Mouse (Mus musculus) embryonic facial prominence, embryonic 11.5 days (tissue): ENCODE data around the gene Evx2. TPM values are rescaled to one million over a fixed set of nuclear protein-coding genes. Genes with fewer than 3 reads are reported as not detected.

Source experiments
- ATAC-seq: fragments of 200-750 bp; cut with Nextera tagmentation; replicated peaks from 2 replicates; pipeline ENCODE4 v1.8.0; 2017; ENCODE audit warnings: low read depth; ENCODE audit not compliant: insufficient number of reproducible peaks, low FRiP score, low TSS enrichment
- DNase-seq: peaks from one replicate; pipeline ENCODE4 v3.0.0-alpha.2; 2015; ENCODE audit warnings: low spot score
- H3K27ac ChIP-seq: fragments of 300-500 bp; sonication (generic); replicated peaks from 2 replicates; pipeline ENCODE4 v1.5.1; 2014; ENCODE audit warnings: mild to moderate bottlenecking, low read depth, low read length, control low read depth
- H3K27me3 ChIP-seq: fragments of 300-500 bp; sonication (generic); 2 replicates; pipeline ENCODE4 v1.6.1; 2014; ENCODE audit warnings: mild to moderate bottlenecking, low read length, moderate library complexity, mixed read lengths; ENCODE audit not compliant: control insufficient read depth, insufficient read depth
- H3K36me3 ChIP-seq: fragments of 300-500 bp; sonication (generic); replicated peaks from 2 replicates; pipeline ENCODE4 v1.6.1; 2014; ENCODE audit warnings: low read depth, mild to moderate bottlenecking, low read length, moderate library complexity, mixed read lengths; ENCODE audit not compliant: control insufficient read depth, insufficient read depth
- H3K4me1 ChIP-seq: fragments of 300-500 bp; sonication (generic); 2 replicates; pipeline ENCODE4 v1.6.1; 2014; ENCODE audit warnings: low read length, mixed read lengths; ENCODE audit not compliant: control insufficient read depth, insufficient read depth
- H3K4me2 ChIP-seq: fragments of 300-500 bp; sonication (generic); 2 replicates; pipeline ENCODE4 v1.6.1; 2014; ENCODE audit warnings: low read depth, mild to moderate bottlenecking, control low read depth, low read length, moderate library complexity
- H3K4me3 ChIP-seq: fragments of 300-500 bp; sonication (generic); 2 replicates; pipeline ENCODE4 v1.5.1; 2014; ENCODE audit warnings: low read depth, low read length, control low read depth
- H3K9ac ChIP-seq: fragments of 300-500 bp; sonication (generic); replicated peaks from 2 replicates; pipeline ENCODE4 v1.6.1; 2014; ENCODE audit warnings: mild to moderate bottlenecking, control low read depth, low read length
- H3K9me3 ChIP-seq: fragments of 300-500 bp; sonication (generic); replicated peaks from 2 replicates; pipeline ENCODE4 v1.6.1; 2016; ENCODE audit warnings: mild to moderate bottlenecking, low read length, inconsistent platforms, mixed read lengths; ENCODE audit not compliant: control insufficient read depth
- WGBS: fragments of 180-500 bp; shearing (Covaris S2); extraction: QIAGEN DNeasy Blood & Tissue Kit; methylation state at CpG from one replicate; pipeline ENCODE4 v1.1.7; 2014; 5-methylcytosine and 5-hydroxymethylcytosine counted together
- polyA plus RNA-seq: library from polyadenylated mRNA; unstranded; fragments of >200 nt; fragmentation: Nextera tagmentation; extraction: Ambion mirVana; gene quantifications from 2 replicates; pipeline ENCODE4 v1.2.1, GENCODE M21; 2014

Gene Evx2
- polyA plus RNA-seq, 1 experiment from 2014 or later = 0.10 TPM

DNA sequence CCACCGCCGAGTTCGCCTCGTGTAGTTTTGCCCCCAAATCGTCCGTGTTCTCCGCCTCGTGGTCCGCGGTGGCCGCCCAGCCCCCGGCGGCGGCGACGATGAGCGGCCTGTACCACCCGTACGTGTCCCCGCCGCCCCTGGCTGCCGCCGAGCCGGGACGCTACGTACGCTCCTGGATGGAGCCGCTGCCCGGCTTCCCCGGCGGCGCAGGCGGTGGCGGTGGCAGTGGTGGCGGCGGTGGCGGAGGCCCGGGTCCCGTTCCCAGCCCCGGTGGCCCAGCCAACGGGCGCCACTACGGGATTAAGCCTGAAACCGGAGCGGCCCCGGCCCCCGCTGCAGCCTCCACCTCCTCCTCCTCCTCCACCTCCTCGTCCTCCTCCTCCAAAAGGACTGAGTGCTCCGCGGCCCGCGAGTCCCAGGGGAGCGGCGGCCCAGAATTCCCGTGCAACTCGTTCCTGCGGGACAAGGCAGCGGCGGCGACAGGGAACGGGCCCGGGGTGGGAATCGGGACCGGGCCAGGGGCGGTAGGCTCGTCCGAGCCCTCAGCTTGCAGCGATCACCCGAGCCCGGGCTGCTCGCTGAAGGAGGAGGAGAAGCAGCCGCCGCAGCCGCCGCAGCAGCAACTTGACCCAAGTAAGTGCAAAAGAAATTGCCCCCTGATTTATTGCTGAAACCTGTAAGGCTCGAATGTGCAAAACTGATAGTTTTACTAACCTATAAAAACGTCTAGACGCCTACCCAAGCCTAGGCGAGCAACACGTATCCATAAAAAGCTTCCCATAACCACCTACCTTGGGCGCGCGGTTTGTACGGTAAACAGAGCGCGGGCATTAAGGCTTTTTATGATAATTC is 39.1 kb upstream of the Evx2 start:
- H3K9me3 ChIP-seq = no peaks in the 10 kb centered on the region
- peak overlapping the region; percentile 30 for H3K4me3 ChIP-seq
- peak overlapping the region; percentile 46 for H3K4me2 ChIP-seq
- DNase-seq (no peak), ATAC-seq (no peak)
- WGBS = under 1% methylated on average over 70 of the region's 86 CpGs
- no peak overlapping the region for H3K27ac ChIP-seq
- no peak overlapping the region for H3K9ac ChIP-seq
- no peaks in the 10 kb centered on the region for H3K36me3 ChIP-seq
- H3K4me1 ChIP-seq = no peaks in the 10 kb centered on the region; the same call in 1 of the 2 replicates
- H3K27me3 ChIP-seq = peaks cover 81% of the 10 kb centered on the region

DNA sequence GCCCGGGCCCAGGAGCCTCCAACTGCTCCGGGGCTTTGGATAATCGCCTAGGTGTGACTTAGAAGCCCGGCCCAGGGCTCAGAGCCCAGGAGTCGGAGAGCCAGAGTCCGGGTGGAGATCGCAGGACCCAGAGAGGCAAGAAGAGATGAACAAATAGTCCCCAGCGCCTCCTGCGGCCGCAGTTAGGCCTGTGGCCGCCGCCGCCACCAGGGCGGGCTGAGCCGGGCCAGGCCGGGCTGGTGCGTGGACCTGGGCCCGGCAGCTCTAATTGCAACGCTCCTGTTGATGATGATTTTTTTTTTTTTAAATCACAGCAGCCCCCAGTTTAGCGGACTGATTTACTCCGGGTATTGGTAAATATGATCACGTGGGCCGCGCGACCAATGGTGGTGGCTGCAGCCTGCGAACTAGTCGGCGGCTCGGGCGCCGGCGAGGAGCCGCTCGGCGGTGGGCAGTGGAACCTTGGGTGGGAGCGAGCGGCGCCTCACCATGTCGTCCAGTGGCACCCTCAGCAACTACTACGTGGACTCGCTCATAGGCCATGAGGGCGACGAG is 38.3 kb upstream of the Evx2 start, which contains the start of gene Hoxd9:
Gene Hoxd9, plus strand, starts transcription at position 161 of the 555 bp plus-strand sequence.
- no peak for DNase-seq
- Histone ChIP-seq H3K36me3 (no peaks in the 10 kb centered on the region), H3K4me1 (no peaks in the 10 kb centered on the region; the same call in 1 of the 2 replicates), H3K4me3 (peak within 1 kb of the TSS; percentile 30), H3K9me3 (no peaks in the 10 kb centered on the region), H3K27me3 (peaks cover 85% of the 10 kb centered on the region), H3K27ac (no peak within 1 kb of the TSS), H3K4me2 (peak within 1 kb of the TSS; percentile 46), H3K9ac (no peak within 1 kb of the TSS)
- WGBS = under 1% methylated on average over 43 of the region's 43 CpGs
- ATAC-seq = peak; percentile 57; the same call in 1 of the 2 replicates

DNA sequence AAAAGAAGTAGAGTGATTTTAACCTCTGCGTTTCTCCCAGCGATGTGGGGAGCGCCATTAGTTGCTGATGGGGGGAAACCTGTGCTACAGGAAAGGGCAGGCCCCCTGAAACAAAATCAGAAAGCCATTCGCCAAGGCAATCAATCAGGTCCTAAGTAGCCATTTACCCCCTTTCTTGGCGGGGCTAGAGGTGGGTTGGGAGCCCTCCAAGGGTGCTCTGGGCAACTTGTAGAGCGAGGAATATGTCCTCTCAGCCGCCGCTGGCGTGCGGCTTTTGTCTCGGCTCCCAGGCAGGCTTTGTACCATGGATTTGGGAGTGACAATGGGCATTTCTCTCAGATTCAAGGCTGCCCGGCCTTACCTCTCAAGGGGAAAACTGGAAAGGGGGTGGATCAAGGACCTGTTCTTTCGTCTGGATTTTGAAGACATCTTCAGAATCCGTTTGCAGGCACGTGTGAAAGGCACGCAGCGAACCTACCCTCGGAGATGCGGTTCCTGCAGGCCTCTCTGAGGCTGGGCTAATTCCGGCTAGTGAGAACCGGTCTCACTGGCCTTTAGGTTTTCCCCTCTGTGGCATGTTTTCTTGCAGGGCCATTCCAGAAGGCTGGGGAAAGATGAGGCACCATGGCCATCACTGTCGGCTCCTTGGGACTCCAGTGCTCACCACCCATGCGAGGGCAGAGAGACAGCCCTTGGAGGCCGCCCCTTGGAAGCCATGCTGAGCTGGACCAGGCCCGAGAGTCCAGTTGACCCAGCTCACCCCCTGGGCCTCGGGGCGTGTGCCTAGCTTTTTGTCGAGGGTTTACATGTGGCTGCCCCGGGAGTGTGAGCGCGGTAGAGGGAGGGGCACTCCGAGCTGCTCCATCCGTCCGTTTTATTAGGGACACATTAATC is 37.3 kb upstream of the Evx2 start:
- Histone ChIP-seq H3K4me3 (no peak overlapping the region), H3K36me3 (no peaks in the 10 kb centered on the region), H3K27ac (no peak overlapping the region), H3K27me3 (peaks cover 90% of the 10 kb centered on the region), H3K9ac (no peak overlapping the region), H3K9me3 (no peaks in the 10 kb centered on the region), H3K4me1 (no peaks in the 10 kb centered on the region; the same call in 1 of the 2 replicates), H3K4me2 (no peak overlapping the region)
- no peak for ATAC-seq
- under 1% methylated on average over 34 of the region's 34 CpGs for WGBS
- DNase-seq = no peak

DNA sequence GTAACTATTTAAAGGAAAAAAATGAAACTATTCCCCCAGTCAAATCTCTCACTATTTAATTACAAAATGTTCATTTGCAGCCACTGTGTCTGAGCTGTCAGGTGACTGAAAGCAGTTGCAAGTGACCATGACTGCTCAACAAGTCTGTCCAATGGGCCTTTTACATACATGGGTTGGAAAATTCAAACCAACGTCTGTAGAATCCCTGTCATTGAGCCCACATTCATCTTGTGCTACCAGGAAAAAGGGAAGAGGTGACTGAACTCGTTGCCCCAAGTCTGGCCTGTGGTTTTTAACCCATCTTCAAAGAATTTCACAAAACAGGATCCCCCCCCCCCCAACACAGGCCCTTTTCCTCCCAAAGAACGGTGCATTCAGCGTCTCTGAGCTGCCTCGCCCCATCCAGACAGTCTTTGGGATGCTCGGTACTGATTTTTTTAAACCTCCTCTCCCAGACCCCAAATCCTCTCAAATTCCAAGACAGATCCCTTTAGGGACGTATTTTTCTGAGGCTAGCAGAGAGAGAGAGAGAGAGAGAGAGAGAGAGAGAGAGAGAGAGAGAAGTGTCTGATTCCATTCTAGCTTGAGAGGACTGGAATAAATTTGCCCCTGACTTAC is 36.6 kb upstream of the Evx2 start:
- Histone ChIP-seq H3K9ac (no peak overlapping the region), H3K27me3 (peaks cover 93% of the 10 kb centered on the region), H3K27ac (no peak overlapping the region), H3K4me1 (no peaks in the 10 kb centered on the region; the same call in 1 of the 2 replicates), H3K4me2 (no peak overlapping the region), H3K36me3 (no peaks in the 10 kb centered on the region), H3K4me3 (no peak overlapping the region), H3K9me3 (no peaks in the 10 kb centered on the region)
- WGBS = 2% methylated on average over 7 of the region's 7 CpGs
- no peak for DNase-seq
- ATAC-seq = no peak

DNA sequence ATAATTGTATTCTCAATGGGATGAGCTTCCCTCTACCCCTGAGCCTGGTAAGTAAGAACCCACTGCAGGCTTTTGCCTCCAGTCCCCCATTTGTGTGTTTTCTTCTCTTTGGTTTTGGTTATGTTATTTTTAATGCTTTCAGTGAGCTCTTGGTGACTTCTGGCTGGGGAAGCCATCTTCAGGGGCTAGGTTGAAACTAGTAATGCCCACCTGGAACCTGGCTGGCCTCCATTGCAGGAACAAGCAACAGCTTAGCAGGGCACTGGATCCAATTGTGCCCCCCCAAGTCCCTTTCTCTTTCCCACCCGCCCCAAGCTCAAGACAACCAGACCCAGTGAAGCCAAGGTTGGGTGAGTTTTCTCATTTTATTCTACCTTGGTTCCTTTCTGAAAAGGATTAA is 36.0 kb upstream of the Evx2 start:
- H3K4me1 ChIP-seq = no peaks in the 10 kb centered on the region; the same call in 1 of the 2 replicates
- no peak overlapping the region for H3K27ac ChIP-seq
- DNase-seq = no peak
- H3K4me3 ChIP-seq = no peak overlapping the region
- no peak overlapping the region for H3K9ac ChIP-seq
- no peaks in the 10 kb centered on the region for H3K36me3 ChIP-seq
- WGBS = 5% methylated on average over 1 of the region's 1 CpGs
- H3K9me3 ChIP-seq = no peaks in the 10 kb centered on the region
- H3K4me2 ChIP-seq = no peak overlapping the region
- H3K27me3 ChIP-seq = peaks cover 89% of the 10 kb centered on the region
- ATAC-seq = no peak

DNA sequence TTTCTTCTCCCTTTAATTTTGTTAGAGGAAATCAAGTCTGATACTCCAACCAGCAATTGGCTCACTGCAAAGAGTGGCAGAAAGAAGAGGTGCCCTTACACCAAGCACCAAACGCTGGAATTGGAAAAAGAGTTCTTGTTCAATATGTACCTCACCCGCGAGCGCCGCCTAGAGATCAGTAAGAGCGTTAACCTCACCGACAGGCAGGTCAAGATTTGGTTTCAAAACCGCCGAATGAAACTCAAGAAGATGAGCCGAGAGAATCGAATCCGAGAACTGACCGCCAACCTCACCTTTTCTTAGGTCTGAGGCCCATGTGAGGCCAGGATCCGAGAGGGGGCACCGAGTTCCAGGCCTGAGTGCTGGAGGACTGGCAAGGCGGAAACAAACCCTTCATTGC is 34.7 kb upstream of the Evx2 start:
- DNase-seq (peak; percentile 68), ATAC-seq (no peak)
- Histone ChIP-seq H3K9ac (no peak overlapping the region), H3K9me3 (no peaks in the 10 kb centered on the region), H3K4me1 (no peaks in the 10 kb centered on the region; the same call in 1 of the 2 replicates), H3K27me3 (peaks cover 85% of the 10 kb centered on the region), H3K36me3 (no peaks in the 10 kb centered on the region), H3K4me3 (no peak overlapping the region), H3K4me2 (no peak overlapping the region), H3K27ac (no peak overlapping the region)
- WGBS = under 1% methylated on average over 16 of the region's 16 CpGs

DNA sequence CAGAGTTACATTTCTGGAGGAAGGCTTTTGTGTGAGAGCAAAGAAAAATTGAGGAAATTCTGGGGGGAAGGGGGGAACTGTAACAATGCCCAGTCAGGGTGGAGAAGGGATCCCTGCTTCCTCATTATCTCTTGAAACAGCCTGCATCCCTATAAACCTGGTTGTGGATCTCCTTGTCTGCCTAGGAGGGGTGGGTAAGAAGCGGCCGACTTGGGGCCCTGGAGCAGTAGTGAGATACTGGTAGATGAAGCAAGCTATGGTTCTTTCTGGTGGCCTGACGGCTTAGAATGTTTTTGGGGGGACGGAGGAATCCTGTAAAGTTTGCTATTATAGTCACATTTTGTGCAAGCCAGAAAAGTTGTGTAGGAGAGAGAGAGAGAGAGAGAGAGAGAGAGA is 34.1 kb upstream of the Evx2 start:
- 4% methylated on average over 4 of the region's 4 CpGs for WGBS
- Histone ChIP-seq H3K4me2 (no peak overlapping the region), H3K9ac (no peak overlapping the region), H3K27ac (no peak overlapping the region), H3K4me3 (no peak overlapping the region), H3K9me3 (no peaks in the 10 kb centered on the region), H3K4me1 (no peaks in the 10 kb centered on the region; the same call in 1 of the 2 replicates), H3K36me3 (no peaks in the 10 kb centered on the region), H3K27me3 (peaks cover 86% of the 10 kb centered on the region)
- ATAC-seq = no peak
- no peak for DNase-seq
